Mouse (Mus musculus): Measurements from ENCODE around the gene Hist3h2a.

The Hist3h2a gene

GRCm38 (mm10) chr11:58990794-58991193, 36.3 kb downstream of the Hist3h2a start:
- in situ Hi-C loops (cut with MboI, MseI), result no loop called here

DNA sequence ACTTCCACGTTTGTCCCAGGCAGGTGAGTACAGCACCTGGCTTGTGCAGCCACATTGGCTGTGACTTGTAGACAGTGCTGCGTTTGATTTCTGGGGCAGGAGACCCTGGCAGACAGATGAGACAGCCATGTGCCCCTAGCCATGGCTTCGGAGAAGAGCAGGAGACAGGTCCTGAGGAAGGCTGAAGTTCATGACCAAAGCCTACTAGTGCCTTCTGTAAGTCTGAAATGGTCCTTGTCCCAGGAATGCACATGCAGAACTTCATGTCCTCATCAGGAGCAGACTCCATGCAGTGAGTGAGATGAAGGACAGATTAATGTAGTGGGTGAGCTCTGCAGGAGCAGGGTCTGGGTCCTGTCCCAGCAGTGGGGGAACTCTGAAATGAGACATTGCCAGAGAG, 37.4 kb downstream of the Hist3h2a start:
- in situ Hi-C loops (cut with MboI, MseI), result no loop called here

DNA sequence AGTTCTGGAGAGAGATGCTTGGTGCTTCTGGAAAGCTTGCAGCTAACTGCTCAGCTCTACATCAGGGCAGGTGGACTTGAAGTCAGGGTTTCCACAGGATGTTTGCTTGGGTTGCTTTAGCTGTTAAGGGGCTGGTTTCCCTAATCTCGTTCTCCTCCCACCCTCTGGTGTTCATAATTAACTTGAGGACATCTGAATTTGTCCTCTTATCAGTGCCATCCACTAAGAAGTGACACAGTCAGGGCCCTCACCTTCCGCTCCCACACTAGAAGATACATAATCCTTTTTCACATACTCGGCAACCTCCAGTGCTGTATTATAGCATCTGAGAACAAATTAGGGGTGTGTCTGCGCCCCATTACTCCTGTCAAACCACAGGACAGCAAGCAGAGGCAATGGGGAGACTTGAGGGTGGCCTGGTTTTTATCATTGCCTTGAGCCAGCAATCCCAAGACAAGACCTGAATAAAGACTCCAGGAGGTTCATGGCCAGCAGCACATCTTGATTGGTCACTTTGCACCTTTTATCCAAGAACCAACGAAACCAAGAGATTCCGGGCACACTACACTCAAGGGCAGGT, 38.7 kb downstream of the Hist3h2a start:
- in situ Hi-C loops (cut with MboI, MseI), result no loop called here

GRCm38 (mm10) chr11:58994337-58994826, 39.9 kb downstream of the Hist3h2a start:
- in situ Hi-C loops (cut with MboI, MseI), result no loop called here

GRCm38 (mm10) chr11:58995061-58995806, 40.7 kb downstream of the Hist3h2a start:
- in situ Hi-C loops (cut with MboI, MseI), result no loop called here

DNA sequence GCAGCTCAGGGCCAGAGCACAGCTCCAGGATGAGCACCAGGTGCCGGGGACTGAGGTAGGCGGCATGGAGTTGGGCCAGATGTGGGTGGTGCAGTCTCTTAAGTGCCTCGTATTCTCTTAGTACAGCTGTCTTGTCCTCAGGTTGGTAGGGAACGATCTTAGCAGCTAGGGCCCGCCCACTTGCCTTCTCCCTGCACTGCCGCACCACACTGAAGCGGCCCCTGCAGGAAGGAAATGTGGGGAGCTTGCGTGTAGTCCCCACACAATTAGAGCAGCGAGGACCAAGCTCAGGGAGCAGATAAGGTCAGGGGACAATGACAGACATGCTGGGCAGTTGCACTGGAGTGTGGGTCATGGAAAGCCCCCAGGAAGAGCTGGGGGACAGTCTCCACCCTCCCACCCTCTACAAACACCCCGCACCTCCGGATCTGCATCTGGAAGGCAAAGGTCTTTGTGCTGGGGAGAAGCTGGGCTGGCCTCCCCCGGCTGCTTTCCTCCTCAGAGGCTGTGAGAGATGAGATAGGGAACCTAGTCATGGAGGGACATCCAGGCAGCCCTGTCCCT, 41.4 kb downstream of the Hist3h2a start:
- in situ Hi-C loops (cut with MboI, MseI), result no loop called here

- in situ Hi-C loops (cut with MboI, MseI), result no loop called here
Measured at GRCm38 (mm10) chr11:58997541-58997940, 43.1 kb downstream of the Hist3h2a start.

- in situ Hi-C loops (cut with MboI, MseI), result no loop called here
Measured at GRCm38 (mm10) chr11:58999158-58999557, 44.7 kb downstream of the Hist3h2a start.

- in situ Hi-C loops (cut with MboI, MseI), result no loop called here
Measured at GRCm38 (mm10) chr11:58999830-59000229, 45.3 kb downstream of the Hist3h2a start.

GRCm38 (mm10) chr11:59000635-59001034, 46.1 kb downstream of the Hist3h2a start:
- in situ Hi-C loops (cut with MboI, MseI), result no loop called here

DNA sequence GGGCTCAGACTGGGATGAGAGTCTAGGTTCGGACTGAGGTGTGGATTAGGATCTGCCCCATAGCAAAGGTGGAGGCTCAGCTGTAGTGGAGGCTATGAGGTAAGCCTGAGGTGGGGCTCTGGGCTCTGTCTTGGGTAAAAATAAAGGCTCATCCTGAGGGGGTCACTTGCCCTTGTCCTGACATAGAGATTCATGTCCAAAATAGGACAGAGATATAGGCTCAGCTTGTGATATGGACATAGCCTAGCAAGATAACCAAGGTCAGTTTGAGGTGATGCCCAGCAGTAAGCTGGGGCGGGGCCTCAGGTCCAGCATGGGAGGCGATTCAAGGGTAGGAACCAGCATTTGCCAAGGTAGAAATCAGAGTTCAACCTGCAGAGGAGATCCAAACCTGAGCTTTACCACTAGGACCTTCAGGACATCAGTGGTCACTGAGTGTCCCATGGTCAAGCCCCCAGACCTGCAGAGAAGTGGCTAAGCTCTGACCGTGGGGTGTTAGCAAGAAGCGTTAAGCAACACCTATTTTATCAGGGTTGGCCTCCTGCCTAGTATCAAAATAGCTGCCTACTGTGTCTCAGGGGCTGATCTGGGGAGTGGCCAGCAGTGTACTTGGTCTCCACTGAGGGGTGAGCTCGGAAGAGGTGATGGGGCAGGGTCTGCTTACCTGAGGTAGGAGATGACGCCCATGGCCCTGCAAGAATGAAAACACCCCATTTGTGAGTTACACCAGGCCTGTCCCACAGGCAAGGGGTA, 48.0 kb downstream of the Hist3h2a start:
- in situ Hi-C loops (cut with MboI, MseI), result no loop called here
